Mouse (Mus musculus): ENCODE results near the gene Polh. TPM values are rescaled to one million over a fixed set of nuclear protein-coding genes. Genes with fewer than 3 reads are reported as not detected.

Polh gene
- total and polyA plus RNA-seq, 2 experiments from 2014 or later: 4.2 to 9.6 TPM

GRCm38 (mm10) chr17:46167014-46167413 is 35.4 kb downstream of the Polh start:
- no peak for ATAC-seq (ENCODE audit: low FRiP score)
- WGBS: 84% methylated on average over 11 of the region's 11 CpGs
- no peaks in the 10 kb centered on the region for H3K9me3 ChIP-seq (ENCODE audit: low read length)
- H3K4me3 ChIP-seq (ENCODE audit: low read depth, low read length): no peak overlapping the region
- H3K27me3 ChIP-seq (ENCODE audit: insufficient read depth, low read length): no peaks in the 10 kb centered on the region
- TF ChIP-seq CTCF (IDR thresholded peaks at IDR 0.05): peak; percentile 48
- peak; percentile 12 for DNase-seq (ENCODE audit: low spot score)
- H3K9ac ChIP-seq (replicated peaks; ENCODE audit: low read length, poor library complexity, severe bottlenecking): no peak overlapping the region
- H3K4me1 ChIP-seq (ENCODE audit: insufficient read depth, low read length): 0 out of 2 replicates have a peak, but pooled peaks cover 3% of the 10 kb centered on the region
- no peak overlapping the region for H3K4me2 ChIP-seq (ENCODE audit: low read depth, low read length, poor library complexity, severe bottlenecking)
- H3K27ac ChIP-seq (ENCODE audit: low read depth, low read length): no peak overlapping the region
- peaks cover 58% of the 10 kb centered on the region for H3K36me3 ChIP-seq (ENCODE audit: insufficient read depth, low read length)

GRCm38 (mm10) chr17:46166270-46166669 is 36.2 kb downstream of the Polh start:
- H3K9ac ChIP-seq (replicated peaks; ENCODE audit: low read length, poor library complexity, severe bottlenecking): no peak overlapping the region
- H3K4me1 ChIP-seq (ENCODE audit: insufficient read depth, low read length): 0 out of 2 replicates have a peak, but pooled peaks cover 3% of the 10 kb centered on the region
- WGBS: 83% methylated on average over 5 of the region's 5 CpGs
- no peak for TF ChIP-seq CTCF (IDR thresholded peaks at IDR 0.05)
- no peak overlapping the region for H3K27ac ChIP-seq (ENCODE audit: low read depth, low read length)
- H3K4me2 ChIP-seq (ENCODE audit: low read depth, low read length, poor library complexity, severe bottlenecking): no peak overlapping the region
- H3K27me3 ChIP-seq (ENCODE audit: insufficient read depth, low read length): no peaks in the 10 kb centered on the region
- DNase-seq (ENCODE audit: low spot score) (no peak), ATAC-seq (ENCODE audit: low FRiP score) (no peak)
- no peak overlapping the region for H3K4me3 ChIP-seq (ENCODE audit: low read depth, low read length)
- peaks cover 57% of the 10 kb centered on the region for H3K36me3 ChIP-seq (ENCODE audit: insufficient read depth, low read length)
- H3K9me3 ChIP-seq (ENCODE audit: low read length): no peaks in the 10 kb centered on the region

DNA sequence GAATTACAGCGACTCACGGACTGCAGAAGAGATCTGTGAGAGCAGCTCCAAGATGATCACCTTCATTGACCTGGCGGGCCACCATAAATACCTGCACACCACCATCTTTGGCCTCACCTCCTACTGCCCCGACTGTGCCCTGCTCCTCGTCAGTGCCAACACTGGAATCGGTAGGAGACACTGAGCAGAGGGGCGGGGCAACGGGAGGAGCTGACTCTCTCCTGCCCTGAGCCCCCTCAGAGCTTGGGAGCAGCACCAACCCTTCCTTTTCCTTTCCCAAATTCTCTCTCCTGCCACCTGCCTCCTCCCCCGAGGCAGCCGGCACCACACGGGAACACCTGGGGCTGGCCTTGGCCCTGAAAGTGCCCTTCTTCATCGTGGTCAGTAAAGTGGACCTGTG is 37.0 kb downstream of the Polh start:
- Histone ChIP-seq H3K4me1 (ENCODE audit: insufficient read depth, low read length) (0 out of 2 replicates have a peak, but pooled peaks cover 3% of the 10 kb centered on the region), H3K27me3 (ENCODE audit: insufficient read depth, low read length) (no peaks in the 10 kb centered on the region), H3K36me3 (ENCODE audit: insufficient read depth, low read length) (peaks cover 53% of the 10 kb centered on the region), H3K27ac (ENCODE audit: low read depth, low read length) (no peak overlapping the region), H3K9ac (replicated peaks; ENCODE audit: low read length, poor library complexity, severe bottlenecking) (no peak overlapping the region), H3K4me3 (ENCODE audit: low read depth, low read length) (no peak overlapping the region), H3K9me3 (ENCODE audit: low read length) (no peaks in the 10 kb centered on the region), H3K4me2 (ENCODE audit: low read depth, low read length, poor library complexity, severe bottlenecking) (no peak overlapping the region)
- DNase-seq (ENCODE audit: low spot score): no peak
- no peak for TF ChIP-seq CTCF (IDR thresholded peaks at IDR 0.05)
- no peak for ATAC-seq (ENCODE audit: low FRiP score)
- WGBS: 87% methylated on average over 12 of the region's 12 CpGs

- ATAC-seq (ENCODE audit: low FRiP score) (no peak), DNase-seq (ENCODE audit: low spot score) (no peak)
- 95% methylated on average over 10 of the region's 10 CpGs for WGBS
- no peak overlapping the region for H3K9ac ChIP-seq (replicated peaks; ENCODE audit: low read length, poor library complexity, severe bottlenecking)
- no peaks in the 10 kb centered on the region for H3K9me3 ChIP-seq (ENCODE audit: low read length)
- no peaks in the 10 kb centered on the region for H3K27me3 ChIP-seq (ENCODE audit: insufficient read depth, low read length)
- peaks cover 51% of the 10 kb centered on the region for H3K36me3 ChIP-seq (ENCODE audit: insufficient read depth, low read length)
- no peak overlapping the region for H3K27ac ChIP-seq (ENCODE audit: low read depth, low read length)
- H3K4me2 ChIP-seq (ENCODE audit: low read depth, low read length, poor library complexity, severe bottlenecking): no peak overlapping the region
- no peak for TF ChIP-seq CTCF (IDR thresholded peaks at IDR 0.05)
- no peak overlapping the region for H3K4me3 ChIP-seq (ENCODE audit: low read depth, low read length)
- 0 out of 2 replicates have a peak, but pooled peaks cover 3% of the 10 kb centered on the region for H3K4me1 ChIP-seq (ENCODE audit: insufficient read depth, low read length)
Measured at GRCm38 (mm10) chr17:46164791-46165190, 37.7 kb downstream of the Polh start.

GRCm38 (mm10) chr17:46164301-46164700 is 38.1 kb downstream of the Polh start:
- Histone ChIP-seq H3K36me3 (ENCODE audit: insufficient read depth, low read length) (peaks cover 48% of the 10 kb centered on the region), H3K4me3 (ENCODE audit: low read depth, low read length) (no peak overlapping the region), H3K4me2 (ENCODE audit: low read depth, low read length, poor library complexity, severe bottlenecking) (no peak overlapping the region), H3K27ac (ENCODE audit: low read depth, low read length) (no peak overlapping the region), H3K4me1 (ENCODE audit: insufficient read depth, low read length) (0 out of 2 replicates have a peak, but pooled peaks cover 3% of the 10 kb centered on the region), H3K27me3 (ENCODE audit: insufficient read depth, low read length) (no peaks in the 10 kb centered on the region), H3K9ac (replicated peaks; ENCODE audit: low read length, poor library complexity, severe bottlenecking) (no peak overlapping the region), H3K9me3 (ENCODE audit: low read length) (no peaks in the 10 kb centered on the region)
- 95% methylated on average over 8 of the region's 8 CpGs for WGBS
- no peak for TF ChIP-seq CTCF (IDR thresholded peaks at IDR 0.05)
- no peak for ATAC-seq (ENCODE audit: low FRiP score)
- no peak for DNase-seq (ENCODE audit: low spot score)

GRCm38 (mm10) chr17:46162951-46163421 is 39.5 kb downstream of the Polh start:
- H3K4me1 ChIP-seq (ENCODE audit: insufficient read depth, low read length): 0 out of 2 replicates have a peak, but pooled peaks cover 3% of the 10 kb centered on the region
- H3K4me2 ChIP-seq (ENCODE audit: low read depth, low read length, poor library complexity, severe bottlenecking): no peak overlapping the region
- no peak for TF ChIP-seq CTCF (IDR thresholded peaks at IDR 0.05)
- DNase-seq (ENCODE audit: low spot score): peak; percentile 21
- H3K9me3 ChIP-seq (ENCODE audit: low read length): no peaks in the 10 kb centered on the region
- H3K4me3 ChIP-seq (ENCODE audit: low read depth, low read length): no peak overlapping the region
- H3K27ac ChIP-seq (ENCODE audit: low read depth, low read length): no peak overlapping the region
- ATAC-seq (ENCODE audit: low FRiP score): no peak
- H3K9ac ChIP-seq (replicated peaks; ENCODE audit: low read length, poor library complexity, severe bottlenecking): no peak overlapping the region
- 83% methylated on average over 9 of the region's 9 CpGs for WGBS
- H3K36me3 ChIP-seq (ENCODE audit: insufficient read depth, low read length): peaks cover 38% of the 10 kb centered on the region
- no peaks in the 10 kb centered on the region for H3K27me3 ChIP-seq (ENCODE audit: insufficient read depth, low read length)
